8 mouse cellular contexts compared by ENCODE assay signal in the genomic region with DNA sequence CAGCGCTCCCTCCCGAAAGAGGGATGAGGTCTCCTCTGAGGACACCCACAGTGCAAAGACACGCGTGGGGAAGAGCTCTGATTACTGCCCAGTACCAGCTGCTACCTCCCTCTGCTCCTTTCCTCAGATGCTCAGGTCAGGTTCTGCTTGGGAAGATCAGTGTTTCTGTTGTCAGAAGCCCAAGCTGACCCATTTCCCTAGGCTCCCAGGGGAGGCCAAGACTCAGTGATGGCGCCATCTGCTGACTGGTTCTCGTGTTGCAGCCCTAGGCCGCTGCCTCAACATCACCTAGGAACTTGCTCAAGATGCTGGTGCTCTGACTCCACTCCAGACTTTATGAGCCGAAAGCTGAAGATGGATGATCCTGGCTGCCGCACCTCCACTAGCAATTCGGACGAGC. TPM values are rescaled to one million over a fixed set of nuclear protein-coding genes. Genes with fewer than 3 reads are reported as not detected.
DNase-seq lines count a peak whose midpoint lies in the region; ATAC-seq and TF ChIP-seq lines count a peak whose summit lies in the region.

No protein-coding gene starts in this region.

- TF ChIP-seq CTCF in lung, postnatal 0 days (IDR thresholded peaks at IDR 0.05): peak; percentile 83

- H3K27ac ChIP-seq in embryonic facial prominence, embryonic 10.5 days (replicated peaks): no peak overlapping the region
- H3K27ac ChIP-seq in heart, embryonic 15.5 days: no peak overlapping the region
- no peak overlapping the region for H3K27ac ChIP-seq in lung, postnatal 0 days (ENCODE audit: low read length)

- H3K36me3 ChIP-seq in embryonic facial prominence, embryonic 10.5 days (replicated peaks): no peaks in the 10 kb centered on the region
- H3K36me3 ChIP-seq in heart, embryonic 15.5 days: no peaks in the 10 kb centered on the region
- no peaks in the 10 kb centered on the region for H3K36me3 ChIP-seq in lung, postnatal 0 days (ENCODE audit: insufficient read depth, low read length)

- TF ChIP-seq EP300 in lung, postnatal 0 days (IDR thresholded peaks at IDR 0.05): no peak

- H3K9ac ChIP-seq in heart, embryonic 15.5 days: no peak overlapping the region
- no peak overlapping the region for H3K9ac ChIP-seq in lung, postnatal 0 days (replicated peaks; ENCODE audit: low read depth)

- peaks cover 7% of the 10 kb centered on the region; the same call in 1 of the 2 replicates for H3K4me1 ChIP-seq in embryonic facial prominence, embryonic 10.5 days
- no peaks in the 10 kb centered on the region for H3K4me1 ChIP-seq in heart, embryonic 15.5 days (replicated peaks)
- no peaks in the 10 kb centered on the region for H3K4me1 ChIP-seq in lung, postnatal 0 days (ENCODE audit: insufficient read depth, low read depth, low read length)

- H3K9me3 ChIP-seq in embryonic facial prominence, embryonic 10.5 days: no peaks in the 10 kb centered on the region
- H3K9me3 ChIP-seq in heart, embryonic 15.5 days (replicated peaks): no peaks in the 10 kb centered on the region
- no peaks in the 10 kb centered on the region for H3K9me3 ChIP-seq in lung, postnatal 0 days (ENCODE audit: low read length)

- WGBS in embryonic facial prominence, embryonic 10.5 days: 57% methylated on average over 11 of the region's 11 CpGs
- WGBS in heart, embryonic 15.5 days: 51% methylated on average over 11 of the region's 11 CpGs
- 53% methylated on average over 11 of the region's 11 CpGs for WGBS in lung, postnatal 0 days

- 0 out of 2 replicates have a peak, but pooled peaks have one; percentile 14 for ATAC-seq in heart, embryonic 15.5 days (replicated peaks; ENCODE audit: insufficient number of reproducible peaks, insufficient read depth, low FRiP score, low read depth)
- ATAC-seq in lung, postnatal 0 days: peak; percentile 40; the same call in 1 of the 2 replicates

- DNase-seq in CD8-positive naive resting alpha-beta T cell, adult 2 months (ENCODE audit: low read depth in 2 of 2, low spot score in 2 of 2): peak; percentile 7 to 27
- peak; percentile 90 for DNase-seq in adrenal gland, postnatal 10 days
- DNase-seq in embryonic facial prominence, embryonic 10.5 days (ENCODE audit: low spot score): peak; percentile 68
- peak; percentile 88 for DNase-seq in layer of hippocampus, adult 11-12 months (ENCODE audit: low spot score)
- peak; percentile 50 for DNase-seq in lung, postnatal 0 days (ENCODE audit: low spot score)
- DNase-seq in right cerebral cortex, adult 2 months (ENCODE audit: low spot score in 2 of 2): peak; percentile 93 to 94
- peak; percentile 27 for DNase-seq in urinary bladder, postnatal 10 days (ENCODE audit: low spot score)

- no peaks in the 10 kb centered on the region for H3K27me3 ChIP-seq in embryonic facial prominence, embryonic 10.5 days (replicated peaks; ENCODE audit: low read depth, poor library complexity, severe bottlenecking)
- H3K27me3 ChIP-seq in heart, embryonic 15.5 days: no peaks in the 10 kb centered on the region
- no peaks in the 10 kb centered on the region for H3K27me3 ChIP-seq in lung, postnatal 0 days (replicated peaks; ENCODE audit: insufficient read depth, low read length)

- no peak overlapping the region for H3K4me2 ChIP-seq in heart, embryonic 15.5 days
- no peak overlapping the region for H3K4me2 ChIP-seq in lung, postnatal 0 days (replicated peaks; ENCODE audit: low read depth, low read length)

- H3K4me3 ChIP-seq in embryonic facial prominence, embryonic 10.5 days: no peak overlapping the region
- no peak overlapping the region for H3K4me3 ChIP-seq in heart, embryonic 15.5 days
- no peak overlapping the region for H3K4me3 ChIP-seq in lung, postnatal 0 days (ENCODE audit: low read depth, low read length)

RNA-seq across cellular contexts. Expression of a gene that starts 52.4 kb away (rescaled TPM):
- 100 to 1,000 TPM; 281 to 297 TPM for total RNA-seq in adrenal gland, postnatal 10 days (2021)
- polyA plus RNA-seq in embryonic facial prominence, embryonic 10.5 days (2016; fragmentation: Nextera tagmentation; extraction: Ambion mirVana): 2.4 and 3.0 TPM in 2 replicates
- polyA plus RNA-seq in heart, embryonic 15.5 days (2015; fragmentation: Nextera tagmentation; extraction: Ambion mirVana): 5.7 TPM in 2 replicates
- 2.2 and 3.0 TPM in 2 replicates for polyA plus RNA-seq in lung, postnatal 0 days (2015; fragmentation: Nextera tagmentation; extraction: Ambion mirVana)

Comparison
In these comparisons a context has a peak if more than half of its experiments do, and no peak if none do; other contexts are left out.
1. DNase-seq: peak in every context shown above with its lines; median percentile 94 in right cerebral cortex, adult 2 months; 90 in adrenal gland, postnatal 10 days; 88 in layer of hippocampus, adult 11-12 months; 68 in embryonic facial prominence, embryonic 10.5 days; 50 in lung, postnatal 0 days; 27 in urinary bladder, postnatal 10 days; 17 in CD8-positive naive resting alpha-beta T cell, adult 2 months.